Mouse (Mus musculus) right cerebral cortex, postnatal 25 days (tissue): ENCODE measurements at regions not wholly inside any gene's neighbourhood (a gene's known extent, or its start where the extent isn't known, plus 50 kb on each side); places are given as distances from the start of the nearest gene placed in this dataset.
"Not testable (repeated sequence)": the region's sequence is repeated elsewhere in the genome, so short reads cannot be mapped to it uniquely, and the experiment has no call there.

ENCODE experiments used
- DNase-seq: peaks from one replicate; pipeline ENCODE4 v3.0.0; 2022

- DNase-seq = no peak
Observed at GRCm38 (mm10) chr5:5956716-5957115, 207.6 kb upstream of the Steap1 start.

GRCm38 (mm10) chr5:5955783-5956182, 206.7 kb upstream of the Steap1 start:
- DNase-seq = no peak

- no peak for DNase-seq
Observed at GRCm38 (mm10) chr5:5925796-5926195, 176.7 kb upstream of the Steap1 start.

DNA sequence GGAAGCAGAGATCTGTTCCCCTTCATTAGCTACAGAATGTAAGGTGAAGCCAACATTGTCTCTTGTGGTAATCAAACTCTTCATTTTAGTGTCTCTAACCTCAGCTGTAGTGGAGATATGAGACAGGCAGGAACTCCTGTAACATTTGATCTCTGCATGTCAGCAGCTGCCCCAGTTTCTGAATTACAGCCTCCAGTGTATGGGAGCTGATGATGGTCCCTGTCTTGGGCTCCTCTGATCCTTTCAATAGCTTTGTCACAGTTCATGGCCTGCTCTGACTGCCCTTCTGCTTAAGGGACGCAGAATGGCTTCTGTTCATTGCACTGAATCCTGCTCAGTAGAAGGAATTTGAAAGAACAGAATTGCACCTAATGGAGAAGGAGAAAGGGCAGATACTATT, 167.3 kb upstream of the Steap1 start:
- no peak for DNase-seq

DNA sequence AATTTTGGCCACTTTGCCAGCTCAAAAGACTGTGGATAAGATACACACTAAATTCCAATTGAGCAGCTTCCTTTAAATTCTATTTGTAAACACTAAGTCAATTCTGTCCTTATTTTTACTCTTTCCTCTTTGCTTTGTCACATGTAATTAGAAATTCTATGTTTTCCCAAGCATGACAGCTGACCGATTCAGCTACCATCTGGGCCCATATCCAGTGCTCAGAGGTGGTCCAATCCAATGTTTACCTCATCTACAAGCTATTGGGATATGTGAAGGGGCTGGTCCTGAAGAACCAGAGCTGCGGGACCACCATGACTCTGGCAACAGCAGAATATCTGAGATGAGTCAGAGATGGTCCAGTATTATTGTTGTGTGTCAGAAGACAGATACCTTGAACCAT, 140.2 kb upstream of the Steap1 start:
- no peak for DNase-seq

- no peak for DNase-seq
Observed at GRCm38 (mm10) chr5:5873425-5873824, 124.3 kb upstream of the Steap1 start.

DNA sequence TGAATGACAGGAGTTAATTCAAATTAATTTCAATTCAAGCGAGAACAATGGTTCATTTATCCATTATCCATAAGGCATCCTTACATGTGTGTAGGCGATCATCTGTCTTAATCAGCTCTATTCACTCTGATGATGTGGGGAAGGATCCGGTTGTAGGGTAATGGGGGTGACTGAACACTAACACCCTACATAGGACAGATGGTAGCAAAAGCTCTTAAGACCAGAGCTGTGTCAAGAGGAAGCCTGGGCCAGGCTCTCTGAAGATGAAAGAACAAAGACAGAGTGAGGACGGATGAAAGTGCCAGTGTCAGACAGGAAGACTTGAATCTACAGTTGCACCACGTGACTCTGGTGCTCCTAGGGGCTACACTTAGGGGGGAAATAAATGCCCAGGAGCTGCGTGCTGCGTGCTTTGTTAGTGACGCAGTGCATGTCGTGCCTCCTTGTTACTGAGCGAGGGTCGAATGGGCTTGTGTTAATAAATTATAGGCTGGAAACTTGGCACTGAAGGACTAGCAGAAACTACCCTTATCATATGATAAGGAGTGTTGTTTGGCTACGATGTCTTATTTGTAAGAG, 107.1 kb upstream of the Steap1 start:
- DNase-seq = no peak

- peak; percentile 4 for DNase-seq
Observed at GRCm38 (mm10) chr5:5845805-5846496, 96.8 kb upstream of the Steap1 start.

DNA sequence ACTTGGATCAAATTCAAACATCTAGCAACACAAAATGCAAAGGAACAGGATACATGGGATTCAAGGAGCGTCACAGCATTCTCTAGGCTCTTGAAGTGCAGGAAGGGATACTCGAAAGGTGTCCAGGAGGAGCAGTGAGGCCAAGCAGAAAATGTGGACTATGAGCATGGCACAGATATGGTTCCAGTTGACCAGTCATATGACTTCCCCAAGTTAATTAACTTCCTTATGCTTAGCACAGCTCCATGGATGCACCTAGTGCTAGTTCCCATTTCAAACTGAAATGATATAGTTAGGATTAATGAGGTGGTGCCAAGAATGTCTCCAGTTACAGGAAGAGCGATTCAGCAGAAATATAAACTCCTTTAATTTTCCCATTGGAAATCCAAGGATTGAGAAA, 95.2 kb upstream of the Steap1 start:
- no peak for DNase-seq

DNA sequence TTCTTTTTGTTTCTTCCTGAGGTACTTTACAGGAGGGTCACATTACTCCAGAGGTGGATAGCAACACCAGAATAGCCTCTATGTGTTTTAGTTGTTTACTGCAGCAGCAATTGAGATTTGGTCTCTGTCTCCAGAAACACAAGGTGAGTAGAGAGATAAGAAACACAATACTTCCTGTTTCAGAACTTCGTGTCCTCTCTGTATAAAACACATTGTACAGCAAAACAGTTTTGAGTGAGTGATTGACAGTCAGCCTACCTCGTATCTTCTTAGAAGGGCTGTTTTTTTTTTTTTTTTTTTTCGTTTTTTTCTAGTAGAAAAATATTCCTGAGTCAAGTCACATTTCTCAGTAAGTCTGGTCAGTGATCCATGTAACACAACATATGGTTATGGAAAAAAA, 89.6 kb upstream of the Steap1 start:
- no peak for DNase-seq

DNA sequence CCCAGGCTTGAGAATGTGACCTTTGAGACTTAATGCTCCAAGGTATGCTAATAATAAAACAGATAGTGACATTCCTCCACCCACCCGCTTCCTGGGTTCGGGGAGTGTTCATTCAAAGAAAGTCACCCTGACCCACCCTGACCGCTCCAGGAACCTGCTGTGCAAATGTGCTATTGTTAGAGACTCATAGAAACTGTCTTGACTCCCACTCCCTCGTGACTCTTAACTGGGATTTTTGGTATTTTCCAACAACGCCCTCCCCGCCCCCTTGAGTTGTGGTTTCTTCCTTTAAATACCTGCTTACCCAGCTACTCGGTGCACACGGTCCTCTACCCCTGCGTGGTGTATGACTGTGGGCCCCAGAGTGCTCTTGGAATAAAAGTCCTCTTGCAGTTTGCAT, 73.5 kb upstream of the Steap1 start:
- DNase-seq = not testable (repeated sequence)
